Mouse (Mus musculus): ENCODE results near the gene Ppp2r5e. TPM values are rescaled to one million over a fixed set of nuclear protein-coding genes. Genes with fewer than 3 reads are reported as not detected.

The Ppp2r5e gene
- polyA plus RNA-seq, 1 experiment = 22.2 TPM

GRCm38 (mm10) chr12:75567745-75568144 lies 28.3 kb downstream of the Ppp2r5e start:
- H3K27ac ChIP-seq (ENCODE audit: control insufficient read depth, insufficient read depth, low read length) = no peak overlapping the region
- no peak for DNase-seq
- WGBS = 94% methylated on average over 5 of the region's 5 CpGs

GRCm38 (mm10) chr12:75565756-75566155 lies 30.3 kb downstream of the Ppp2r5e start:
- no peak overlapping the region for H3K4me3 ChIP-seq (ENCODE audit: control insufficient read depth, insufficient read depth, low read length)
- no peak for DNase-seq
- TF ChIP-seq CTCF (IDR thresholded peaks at IDR 0.05; ENCODE audit: borderline replicate concordance, control insufficient read depth, extremely low read depth, insufficient read depth, low read length, poor library complexity) (no peak), POLR2A (IDR thresholded peaks at IDR 0.05; ENCODE audit: control insufficient read depth, extremely low read depth, insufficient read depth, low read length, poor library complexity) (no peak)
- H3K4me1 ChIP-seq (replicated peaks; ENCODE audit: control insufficient read depth, insufficient read depth, low read length) = peaks cover 3% of the 10 kb centered on the region; the same call in 1 of the 2 replicates
- H3K27ac ChIP-seq (ENCODE audit: control insufficient read depth, insufficient read depth, low read length) = no peak overlapping the region
- H3K36me3 ChIP-seq (ENCODE audit: control insufficient read depth, insufficient read depth, low read length) = no peaks in the 10 kb centered on the region
- WGBS = 94% methylated on average over 5 of the region's 5 CpGs
- no peaks in the 10 kb centered on the region for H3K27me3 ChIP-seq (ENCODE audit: control insufficient read depth, insufficient read depth, low read length)

More at GRCm38 (mm10) chr12:75567745-75568144, 28.3 kb downstream of the Ppp2r5e start:
- no peaks in the 10 kb centered on the region for H3K27me3 ChIP-seq (ENCODE audit: control insufficient read depth, insufficient read depth, low read length)
- H3K4me3 ChIP-seq (ENCODE audit: control insufficient read depth, insufficient read depth, low read length) = no peak overlapping the region
- TF ChIP-seq POLR2A (IDR thresholded peaks at IDR 0.05; ENCODE audit: control insufficient read depth, extremely low read depth, insufficient read depth, low read length, poor library complexity) = no peak
- no peak for TF ChIP-seq CTCF (IDR thresholded peaks at IDR 0.05; ENCODE audit: borderline replicate concordance, control insufficient read depth, extremely low read depth, insufficient read depth, low read length, poor library complexity)
- no peaks in the 10 kb centered on the region for H3K36me3 ChIP-seq (ENCODE audit: control insufficient read depth, insufficient read depth, low read length)
- H3K4me1 ChIP-seq (replicated peaks; ENCODE audit: control insufficient read depth, insufficient read depth, low read length) = no peaks in the 10 kb centered on the region

GRCm38 (mm10) chr12:75564498-75564897 lies 31.5 kb downstream of the Ppp2r5e start:
- TF ChIP-seq POLR2A (IDR thresholded peaks at IDR 0.05; ENCODE audit: control insufficient read depth, extremely low read depth, insufficient read depth, low read length, poor library complexity) (no peak), CTCF (IDR thresholded peaks at IDR 0.05; ENCODE audit: borderline replicate concordance, control insufficient read depth, extremely low read depth, insufficient read depth, low read length, poor library complexity) (no peak)
- DNase-seq = no peak

GRCm38 (mm10) chr12:75562996-75563618 lies 32.9 kb downstream of the Ppp2r5e start:
- WGBS = 86% methylated on average over 1 of the region's 1 CpGs
- Histone ChIP-seq H3K27me3 (ENCODE audit: control insufficient read depth, insufficient read depth, low read length) (no peaks in the 10 kb centered on the region), H3K4me1 (replicated peaks; ENCODE audit: control insufficient read depth, insufficient read depth, low read length) (peaks cover 6% of the 10 kb centered on the region; the same call in 1 of the 2 replicates), H3K36me3 (ENCODE audit: control insufficient read depth, insufficient read depth, low read length) (no peaks in the 10 kb centered on the region), H3K4me3 (ENCODE audit: control insufficient read depth, insufficient read depth, low read length) (no peak overlapping the region), H3K27ac (ENCODE audit: control insufficient read depth, insufficient read depth, low read length) (no peak overlapping the region)
- TF ChIP-seq CTCF (IDR thresholded peaks at IDR 0.05; ENCODE audit: borderline replicate concordance, control insufficient read depth, extremely low read depth, insufficient read depth, low read length, poor library complexity) (no peak), POLR2A (IDR thresholded peaks at IDR 0.05; ENCODE audit: control insufficient read depth, extremely low read depth, insufficient read depth, low read length, poor library complexity) (no peak)
- DNase-seq = no peak

More at GRCm38 (mm10) chr12:75564498-75564897, 31.5 kb downstream of the Ppp2r5e start:
- Histone ChIP-seq H3K36me3 (ENCODE audit: control insufficient read depth, insufficient read depth, low read length) (no peaks in the 10 kb centered on the region), H3K27ac (ENCODE audit: control insufficient read depth, insufficient read depth, low read length) (no peak overlapping the region), H3K4me3 (ENCODE audit: control insufficient read depth, insufficient read depth, low read length) (no peak overlapping the region), H3K27me3 (ENCODE audit: control insufficient read depth, insufficient read depth, low read length) (no peaks in the 10 kb centered on the region), H3K4me1 (replicated peaks; ENCODE audit: control insufficient read depth, insufficient read depth, low read length) (peaks cover 6% of the 10 kb centered on the region; the same call in 1 of the 2 replicates)
- 66% methylated on average over 1 of the region's 1 CpGs for WGBS

GRCm38 (mm10) chr12:75560681-75561387 lies 35.2 kb downstream of the Ppp2r5e start:
- no peak for DNase-seq
- H3K27ac ChIP-seq (ENCODE audit: control insufficient read depth, insufficient read depth, low read length) = no peak overlapping the region
- H3K4me1 ChIP-seq (replicated peaks; ENCODE audit: control insufficient read depth, insufficient read depth, low read length) = peaks cover 8% of the 10 kb centered on the region
- 95% methylated on average over 4 of the region's 4 CpGs for WGBS
- no peak for TF ChIP-seq POLR2A (IDR thresholded peaks at IDR 0.05; ENCODE audit: control insufficient read depth, extremely low read depth, insufficient read depth, low read length, poor library complexity)
- TF ChIP-seq CTCF (IDR thresholded peaks at IDR 0.05; ENCODE audit: borderline replicate concordance, control insufficient read depth, extremely low read depth, insufficient read depth, low read length, poor library complexity) = no peak
- H3K27me3 ChIP-seq (ENCODE audit: control insufficient read depth, insufficient read depth, low read length) = no peaks in the 10 kb centered on the region
- H3K4me3 ChIP-seq (ENCODE audit: control insufficient read depth, insufficient read depth, low read length) = no peak overlapping the region
- H3K36me3 ChIP-seq (ENCODE audit: control insufficient read depth, insufficient read depth, low read length) = no peaks in the 10 kb centered on the region

- no peak for DNase-seq
- H3K36me3 ChIP-seq (ENCODE audit: control insufficient read depth, insufficient read depth, low read length) = no peaks in the 10 kb centered on the region
- no peaks in the 10 kb centered on the region for H3K27me3 ChIP-seq (ENCODE audit: control insufficient read depth, insufficient read depth, low read length)
- no peak overlapping the region for H3K4me3 ChIP-seq (ENCODE audit: control insufficient read depth, insufficient read depth, low read length)
- H3K27ac ChIP-seq (ENCODE audit: control insufficient read depth, insufficient read depth, low read length) = no peak overlapping the region
- TF ChIP-seq POLR2A (IDR thresholded peaks at IDR 0.05; ENCODE audit: control insufficient read depth, extremely low read depth, insufficient read depth, low read length, poor library complexity) = no peak
- no peak for TF ChIP-seq CTCF (IDR thresholded peaks at IDR 0.05; ENCODE audit: borderline replicate concordance, control insufficient read depth, extremely low read depth, insufficient read depth, low read length, poor library complexity)
- WGBS = 89% methylated on average over 2 of the region's 2 CpGs
- H3K4me1 ChIP-seq (replicated peaks; ENCODE audit: control insufficient read depth, insufficient read depth, low read length) = peaks cover 12% of the 10 kb centered on the region
Observed at GRCm38 (mm10) chr12:75559196-75559595, 36.8 kb downstream of the Ppp2r5e start.

All from thymus, adult 2 months (tissue).